Mouse (Mus musculus) embryonic facial prominence, embryonic 13.5 days (tissue): ENCODE data around the gene Kcnk4. TPM values are rescaled to one million over a fixed set of nuclear protein-coding genes. Genes with fewer than 3 reads are reported as not detected.
A peak's percentile ranks its signal among the peaks of the same experiment; 100 is the strongest.

Source experiments
- ATAC-seq: fragments of 200-750 bp; cut with Nextera tagmentation; 2 replicates; pipeline ENCODE4 v1.8.0; 2017; ENCODE audit warnings: low read depth; ENCODE audit not compliant: insufficient number of reproducible peaks, insufficient read depth, low FRiP score, low TSS enrichment
- H3K27ac ChIP-seq: fragments of 300-500 bp; sonication (generic); 2 replicates; pipeline ENCODE4 v1.5.1; 2015; ENCODE audit warnings: moderate library complexity, mild to moderate bottlenecking, inconsistent platforms
- H3K27me3 ChIP-seq: fragments of 300-500 bp; sonication (generic); 2 replicates; pipeline ENCODE4 v1.6.1; 2015; ENCODE audit warnings: mild to moderate bottlenecking, inconsistent platforms
- H3K36me3 ChIP-seq: fragments of 300-500 bp; sonication (generic); 2 replicates; pipeline ENCODE4 v1.6.1; 2015; ENCODE audit warnings: mild to moderate bottlenecking, inconsistent platforms
- H3K4me1 ChIP-seq: fragments of 300-500 bp; sonication (generic); 2 replicates; pipeline ENCODE4 v1.6.1; 2015; ENCODE audit warnings: inconsistent platforms
- H3K4me2 ChIP-seq: fragments of 300-500 bp; sonication (generic); 2 replicates; pipeline ENCODE4 v1.6.1; 2015; ENCODE audit warnings: moderate library complexity, mild to moderate bottlenecking, inconsistent platforms
- H3K4me3 ChIP-seq: fragments of 300-500 bp; sonication (generic); 2 replicates; pipeline ENCODE4 v1.5.1; 2015; ENCODE audit warnings: mild to moderate bottlenecking, inconsistent platforms
- H3K9ac ChIP-seq: fragments of 300-500 bp; sonication (generic); 2 replicates; pipeline ENCODE4 v1.6.1; 2015; ENCODE audit warnings: mild to moderate bottlenecking, inconsistent platforms
- H3K9me3 ChIP-seq: fragments of 300-500 bp; sonication (generic); 2 replicates; pipeline ENCODE4 v1.6.1; 2016; ENCODE audit warnings: inconsistent platforms
- WGBS: fragments of 180-500 bp; shearing (Covaris S2); methylation state at CpG from one replicate; pipeline ENCODE4 v1.1.7; 2015; ENCODE audit warnings: mixed read lengths; 5-methylcytosine and 5-hydroxymethylcytosine counted together
- polyA plus RNA-seq: library from polyadenylated mRNA; unstranded; fragments of >200 nt; fragmentation: Nextera tagmentation; extraction: Ambion mirVana; gene quantifications from 2 replicates; pipeline ENCODE4 v1.2.1, GENCODE M21; 2015

Kcnk4 gene
- polyA plus RNA-seq, 1 experiment from 2014 or later, result 1.2 TPM

GRCm38 (mm10) chr19:6974211-6975205 lies 40.2 kb upstream of the Kcnk4 start, which contains the start of gene Ppp1r14b:
TSS of gene Ppp1r14b (plus strand) at chr19:6974968.
- under 1% methylated on average over 82 of the region's 84 CpGs for WGBS
- Histone ChIP-seq H3K36me3 (peaks cover 23% of the 10 kb centered on the region), H3K4me3 (peak within 1 kb of the TSS; percentile 72), H3K9ac (peak within 1 kb of the TSS; percentile 83), H3K27ac (peak within 1 kb of the TSS; percentile 89), H3K4me2 (peak within 1 kb of the TSS; percentile 90), H3K9me3 (no peaks in the 10 kb centered on the region), H3K4me1 (peaks cover 73% of the 10 kb centered on the region), H3K27me3 (no peaks in the 10 kb centered on the region)
- ATAC-seq, result peak; percentile 63

GRCm38 (mm10) chr19:6973581-6974190 lies 39.4 kb upstream of the Kcnk4 start:
- Histone ChIP-seq H3K4me2 (peak overlapping the region; percentile 90), H3K36me3 (peaks cover 21% of the 10 kb centered on the region), H3K4me1 (peaks cover 72% of the 10 kb centered on the region), H3K9me3 (no peaks in the 10 kb centered on the region), H3K27ac (peak overlapping the region; percentile 60), H3K27me3 (no peaks in the 10 kb centered on the region), H3K9ac (peak overlapping the region; percentile 83), H3K4me3 (peak overlapping the region; percentile 72)
- no peak for ATAC-seq
- 37% methylated on average over 12 of the region's 12 CpGs for WGBS

GRCm38 (mm10) chr19:6972247-6972917 lies 38.1 kb upstream of the Kcnk4 start:
- WGBS, result 76% methylated on average over 13 of the region's 13 CpGs
- Histone ChIP-seq H3K9me3 (no peaks in the 10 kb centered on the region), H3K27me3 (no peaks in the 10 kb centered on the region), H3K4me2 (no peak overlapping the region), H3K27ac (no peak overlapping the region), H3K4me1 (peaks cover 71% of the 10 kb centered on the region), H3K9ac (no peak overlapping the region), H3K36me3 (peaks cover 7% of the 10 kb centered on the region), H3K4me3 (no peak overlapping the region)
- no peak for ATAC-seq

GRCm38 (mm10) chr19:6971644-6972043 lies 37.3 kb upstream of the Kcnk4 start:
- Histone ChIP-seq H3K27me3 (no peaks in the 10 kb centered on the region), H3K4me2 (no peak overlapping the region), H3K9me3 (no peaks in the 10 kb centered on the region), H3K27ac (peak overlapping the region; percentile 11; the same call in 1 of the 2 replicates), H3K4me1 (peaks cover 65% of the 10 kb centered on the region), H3K4me3 (no peak overlapping the region), H3K36me3 (peaks cover 7% of the 10 kb centered on the region; the same call in 1 of the 2 replicates), H3K9ac (peak overlapping the region; percentile 41; the same call in 1 of the 2 replicates)
- ATAC-seq, result no peak
- WGBS, result 24% methylated on average over 6 of the region's 6 CpGs

- Histone ChIP-seq H3K9ac (peak overlapping the region; percentile 81; the same call in 1 of the 2 replicates), H3K27me3 (no peaks in the 10 kb centered on the region), H3K9me3 (no peaks in the 10 kb centered on the region), H3K27ac (no peak overlapping the region), H3K36me3 (peaks cover 16% of the 10 kb centered on the region), H3K4me3 (peak overlapping the region; percentile 69), H3K4me1 (peaks cover 55% of the 10 kb centered on the region), H3K4me2 (peak overlapping the region; percentile 83)
- no peak for ATAC-seq
- WGBS, result 18% methylated on average over 11 of the region's 11 CpGs
Measured at GRCm38 (mm10) chr19:6970460-6971085, 36.3 kb upstream of the Kcnk4 start.

GRCm38 (mm10) chr19:6969665-6970381 lies 35.5 kb upstream of the Kcnk4 start:
- Histone ChIP-seq H3K36me3 (peaks cover 23% of the 10 kb centered on the region), H3K9me3 (no peaks in the 10 kb centered on the region), H3K27ac (peak overlapping the region; percentile 57), H3K4me3 (peak overlapping the region; percentile 69), H3K4me1 (peaks cover 55% of the 10 kb centered on the region), H3K9ac (peak overlapping the region; percentile 81), H3K27me3 (no peaks in the 10 kb centered on the region), H3K4me2 (peak overlapping the region; percentile 83)
- ATAC-seq, result peak; percentile 46
- WGBS, result under 1% methylated on average over 52 of the region's 55 CpGs

- Histone ChIP-seq H3K4me3 (peak overlapping the region; percentile 69), H3K4me2 (peak overlapping the region; percentile 83), H3K27me3 (no peaks in the 10 kb centered on the region), H3K27ac (peak overlapping the region; percentile 57), H3K9ac (peak overlapping the region; percentile 81), H3K36me3 (peaks cover 29% of the 10 kb centered on the region), H3K9me3 (no peaks in the 10 kb centered on the region), H3K4me1 (peaks cover 55% of the 10 kb centered on the region)
- WGBS, result under 1% methylated on average over 20 of the region's 20 CpGs
- ATAC-seq, result peak; percentile 10; the same call in 1 of the 2 replicates
Measured at GRCm38 (mm10) chr19:6969291-6969664, 35.0 kb upstream of the Kcnk4 start.

- H3K4me2 ChIP-seq, result peak overlapping the region; percentile 83
- peaks cover 32% of the 10 kb centered on the region for H3K36me3 ChIP-seq
- H3K27me3 ChIP-seq, result no peaks in the 10 kb centered on the region
- ATAC-seq, result no peak
- 10% methylated on average over 15 of the region's 15 CpGs for WGBS
- H3K9ac ChIP-seq, result peak overlapping the region; percentile 81
- H3K4me1 ChIP-seq, result peaks cover 50% of the 10 kb centered on the region
- H3K4me3 ChIP-seq, result peak overlapping the region; percentile 69
- H3K9me3 ChIP-seq, result no peaks in the 10 kb centered on the region
- H3K27ac ChIP-seq, result peak overlapping the region; percentile 57; the same call in 1 of the 2 replicates
Measured at GRCm38 (mm10) chr19:6968491-6969271, 34.4 kb upstream of the Kcnk4 start.

- Histone ChIP-seq H3K4me3 (no peak overlapping the region), H3K9ac (no peak overlapping the region), H3K27ac (no peak overlapping the region), H3K4me2 (no peak overlapping the region), H3K27me3 (no peaks in the 10 kb centered on the region), H3K9me3 (no peaks in the 10 kb centered on the region), H3K36me3 (peaks cover 75% of the 10 kb centered on the region), H3K4me1 (peaks cover 14% of the 10 kb centered on the region)
- 83% methylated on average over 10 of the region's 10 CpGs for WGBS
- no peak for ATAC-seq
Measured at GRCm38 (mm10) chr19:6956461-6956860, 22.1 kb upstream of the Kcnk4 start.

- 83% methylated on average over 7 of the region's 7 CpGs for WGBS
- no peaks in the 10 kb centered on the region for H3K27me3 ChIP-seq
- no peak for ATAC-seq
- H3K9me3 ChIP-seq, result no peaks in the 10 kb centered on the region
- peaks cover 66% of the 10 kb centered on the region for H3K36me3 ChIP-seq
- no peak overlapping the region for H3K4me2 ChIP-seq
- H3K4me1 ChIP-seq, result peaks cover 14% of the 10 kb centered on the region
- no peak overlapping the region for H3K27ac ChIP-seq
- H3K4me3 ChIP-seq, result no peak overlapping the region
- H3K9ac ChIP-seq, result no peak overlapping the region
Measured at GRCm38 (mm10) chr19:6955424-6955823, 21.1 kb upstream of the Kcnk4 start.
